Mouse (Mus musculus) megakaryocyte, embryonic 14.5 days (primary cell): ENCODE measurements at regions not wholly inside any gene's neighbourhood (a gene's known extent, or its start where the extent isn't known, plus 50 kb on each side); places are given as distances from the start of the nearest gene placed in this dataset.

Experiments
- H3K27me3 ChIP-seq: replicated peaks from 2 replicates; pipeline ENCODE3; 2012; ENCODE audit warnings: inconsistent platforms
- H3K36me3 ChIP-seq: replicated peaks from 2 replicates; pipeline ENCODE3; 2012; ENCODE audit warnings: low read length, inconsistent platforms, mixed read lengths
- H3K4me1 ChIP-seq: 2 replicates; pipeline ENCODE4 v1.6.1; 2012; ENCODE audit warnings: inconsistent platforms
- H3K4me3 ChIP-seq: replicated peaks from 2 replicates; pipeline ENCODE3; 2012; ENCODE audit warnings: moderate library complexity, mild to moderate bottlenecking, inconsistent platforms
- H3K9me3 ChIP-seq: 2 replicates; pipeline ENCODE4 v1.6.1; 2012; ENCODE audit warnings: inconsistent platforms
- FLI1 ChIP-seq: IDR thresholded peaks from 2 replicates; pipeline ENCODE4 v1.6.1; 2012; ENCODE audit warnings: low read length, inconsistent platforms, mixed read lengths
- GATA1 ChIP-seq: IDR thresholded peaks from 3 replicates; pipeline ENCODE4 v1.6.1; 2012; ENCODE audit warnings: mixed read lengths, low read length, inconsistent platforms, borderline replicate concordance

DNA sequence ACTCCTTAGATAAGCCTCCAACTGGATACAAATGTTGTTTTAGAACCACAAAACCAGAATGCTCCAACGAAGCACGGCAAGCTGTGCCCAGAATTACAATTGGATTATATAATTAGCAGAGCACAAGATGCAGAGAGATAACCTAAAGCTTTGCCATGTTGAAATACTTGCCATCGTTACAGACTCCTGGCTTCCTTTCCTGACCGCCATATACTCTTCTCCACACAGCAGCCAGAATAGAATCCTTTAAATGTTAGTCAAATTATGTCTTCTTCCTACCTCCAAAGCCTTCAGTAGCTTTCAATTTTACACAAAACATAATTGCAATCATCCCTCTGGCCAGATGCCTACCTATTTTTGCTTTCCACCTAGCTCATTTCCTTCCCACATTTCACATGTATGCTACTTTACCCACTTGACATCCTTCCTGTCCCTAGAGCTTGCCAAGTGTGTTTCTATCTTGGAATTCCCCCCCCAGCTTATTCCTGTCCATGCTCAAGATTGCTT lies 52.8 kb upstream of the G2e3 start:
- no peaks in the 10 kb centered on the region for H3K36me3 ChIP-seq
- no peaks in the 10 kb centered on the region for H3K9me3 ChIP-seq
- H3K27me3 ChIP-seq = no peaks in the 10 kb centered on the region
- H3K4me1 ChIP-seq = no peaks in the 10 kb centered on the region
- TF ChIP-seq FLI1 (no peak), GATA1 (no peak)
- no peak overlapping the region for H3K4me3 ChIP-seq

- Histone ChIP-seq H3K4me1 (no peaks in the 10 kb centered on the region), H3K36me3 (no peaks in the 10 kb centered on the region)
- TF ChIP-seq GATA1 (no peak), FLI1 (no peak)
Measured at GRCm38 (mm10) chr12:51278358-51278757, 69.5 kb upstream of the G2e3 start.

GRCm38 (mm10) chr12:51275818-51276538 lies 71.9 kb upstream of the G2e3 start:
- no peaks in the 10 kb centered on the region for H3K36me3 ChIP-seq
- H3K4me1 ChIP-seq = no peaks in the 10 kb centered on the region
- no peak for TF ChIP-seq FLI1
- TF ChIP-seq GATA1 = no peak
- H3K9me3 ChIP-seq = peaks cover 4% of the 10 kb centered on the region; the same call in 1 of the 2 replicates
- no peak overlapping the region for H3K4me3 ChIP-seq
- no peaks in the 10 kb centered on the region for H3K27me3 ChIP-seq

More at GRCm38 (mm10) chr12:51278358-51278757, 69.5 kb upstream of the G2e3 start:
- Histone ChIP-seq H3K9me3 (no peaks in the 10 kb centered on the region), H3K27me3 (no peaks in the 10 kb centered on the region), H3K4me3 (no peak overlapping the region)

GRCm38 (mm10) chr12:51273486-51273885 lies 74.4 kb upstream of the G2e3 start:
- Histone ChIP-seq H3K4me3 (no peak overlapping the region), H3K4me1 (no peaks in the 10 kb centered on the region), H3K36me3 (no peaks in the 10 kb centered on the region), H3K9me3 (peaks cover 4% of the 10 kb centered on the region; the same call in 1 of the 2 replicates), H3K27me3 (no peaks in the 10 kb centered on the region)
- TF ChIP-seq FLI1 = no peak
- no peak for TF ChIP-seq GATA1

GRCm38 (mm10) chr12:51242839-51243238 lies 105.0 kb upstream of the G2e3 start:
- H3K9me3 ChIP-seq = no peaks in the 10 kb centered on the region
- no peaks in the 10 kb centered on the region for H3K27me3 ChIP-seq
- TF ChIP-seq FLI1 = no peak
- TF ChIP-seq GATA1 = no peak
- H3K4me3 ChIP-seq = no peak overlapping the region
- no peaks in the 10 kb centered on the region for H3K4me1 ChIP-seq
- H3K36me3 ChIP-seq = no peaks in the 10 kb centered on the region

- Histone ChIP-seq H3K9me3 (no peaks in the 10 kb centered on the region), H3K36me3 (no peaks in the 10 kb centered on the region), H3K4me3 (no peak overlapping the region), H3K27me3 (no peaks in the 10 kb centered on the region), H3K4me1 (no peaks in the 10 kb centered on the region)
- TF ChIP-seq GATA1 = no peak
Measured at GRCm38 (mm10) chr12:51241131-51241781, 106.6 kb upstream of the G2e3 start.

DNA sequence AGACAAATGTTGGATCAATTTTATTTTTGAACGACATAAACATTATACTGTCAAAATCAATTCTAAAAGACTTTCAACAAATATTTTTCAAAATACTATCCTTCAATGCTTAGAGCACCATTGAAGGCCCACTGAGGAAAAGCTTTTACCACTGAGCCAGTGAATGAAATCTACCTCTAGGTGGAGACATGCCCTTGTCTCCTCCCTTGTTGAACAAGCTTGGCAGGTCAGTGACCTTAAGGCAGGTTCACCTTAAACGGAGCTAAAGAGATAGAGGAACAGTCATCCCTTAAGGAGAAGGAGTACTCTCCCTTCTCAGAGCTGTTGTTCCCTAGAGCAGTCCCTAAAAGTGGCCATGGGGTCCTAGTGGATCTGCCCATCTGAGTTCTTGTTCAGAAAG lies 136.2 kb upstream of the G2e3 start:
- no peaks in the 10 kb centered on the region for H3K36me3 ChIP-seq
- no peak overlapping the region for H3K4me3 ChIP-seq
- no peaks in the 10 kb centered on the region for H3K27me3 ChIP-seq
- no peaks in the 10 kb centered on the region for H3K4me1 ChIP-seq
- TF ChIP-seq FLI1 (no peak), GATA1 (no peak)
- H3K9me3 ChIP-seq = peaks cover 6% of the 10 kb centered on the region

DNA sequence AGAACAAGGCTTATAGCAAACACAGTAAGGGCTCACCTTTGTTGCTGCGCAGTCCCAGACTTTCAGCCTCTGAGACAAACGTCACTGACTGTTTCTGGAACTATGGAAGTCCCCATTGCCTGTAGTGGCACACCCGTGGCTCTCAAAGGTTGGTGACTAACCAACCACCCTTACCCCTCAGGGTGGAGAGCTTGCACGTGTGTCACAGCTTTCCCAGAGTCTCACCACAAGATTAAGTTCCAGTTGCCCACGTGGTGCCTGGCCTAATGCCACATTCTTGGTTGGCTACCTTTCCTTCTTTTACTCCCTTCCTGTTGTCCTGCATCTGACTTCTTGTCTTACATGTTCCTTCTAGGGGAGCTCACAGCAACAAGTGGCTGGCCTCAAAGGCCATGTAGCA lies 151.6 kb upstream of the G2e3 start:
- Histone ChIP-seq H3K4me3 (no peak overlapping the region), H3K9me3 (peaks cover 4% of the 10 kb centered on the region; the same call in 1 of the 2 replicates), H3K4me1 (no peaks in the 10 kb centered on the region), H3K36me3 (no peaks in the 10 kb centered on the region), H3K27me3 (no peaks in the 10 kb centered on the region)
- TF ChIP-seq FLI1 (no peak), GATA1 (no peak)

- Histone ChIP-seq H3K27me3 (no peaks in the 10 kb centered on the region), H3K36me3 (no peaks in the 10 kb centered on the region), H3K4me3 (no peak overlapping the region), H3K9me3 (peaks cover 4% of the 10 kb centered on the region; the same call in 1 of the 2 replicates), H3K4me1 (no peaks in the 10 kb centered on the region)
- TF ChIP-seq GATA1 (no peak), FLI1 (no peak)
Measured at GRCm38 (mm10) chr12:51195136-51195535, 152.7 kb upstream of the G2e3 start.

DNA sequence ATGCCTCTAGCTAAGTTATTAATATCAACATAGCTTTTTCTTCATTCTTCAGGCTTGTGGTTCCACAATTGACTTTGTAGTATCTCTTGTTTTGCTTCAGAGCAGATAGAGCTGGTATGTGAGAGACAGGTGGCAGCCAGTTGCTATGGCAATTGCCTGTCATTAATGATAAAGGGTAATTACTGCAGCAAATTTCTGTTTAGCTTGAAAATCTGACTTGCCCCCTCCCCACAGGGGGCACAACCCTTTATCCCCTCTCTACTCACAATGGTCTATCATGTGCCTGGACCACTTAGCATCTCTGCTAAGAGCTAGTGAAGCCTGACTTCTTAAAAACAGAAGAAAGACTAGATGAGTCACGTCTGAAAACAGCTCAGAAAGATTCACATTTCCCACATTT lies 157.1 kb upstream of the G2e3 start:
- no peak overlapping the region for H3K4me3 ChIP-seq
- TF ChIP-seq GATA1 (no peak), FLI1 (no peak)
- peaks cover 2% of the 10 kb centered on the region; the same call in 1 of the 2 replicates for H3K9me3 ChIP-seq
- H3K4me1 ChIP-seq = no peaks in the 10 kb centered on the region
- no peaks in the 10 kb centered on the region for H3K27me3 ChIP-seq
- no peaks in the 10 kb centered on the region for H3K36me3 ChIP-seq
